Mouse (Mus musculus): ENCODE measurements around the gene Elovl3.

DNA sequence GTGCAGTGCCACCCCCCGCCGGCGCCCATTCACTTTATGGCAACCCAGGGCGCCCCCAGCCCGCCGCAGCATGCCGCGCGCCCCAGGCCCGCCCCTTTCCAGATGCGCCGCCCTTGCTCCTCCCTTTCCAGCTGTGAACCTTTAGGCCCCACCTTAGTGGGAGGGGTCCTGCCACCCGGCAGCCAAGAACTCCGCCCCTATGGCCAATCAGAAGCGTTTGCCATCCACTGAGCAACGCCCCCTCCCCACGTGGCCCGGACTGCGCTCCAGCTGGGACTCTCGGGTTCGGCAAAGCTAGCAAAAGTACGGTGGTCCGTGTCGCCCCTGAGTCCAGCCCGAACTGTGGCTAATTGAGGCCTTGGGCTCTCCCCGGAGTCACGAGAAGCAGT, 16.7 kb downstream of the Elovl3 start:
- TF ChIP-seq CTCF (IDR thresholded peaks at IDR 0.05; ENCODE audit: control insufficient read depth, insufficient read depth, insufficient read length), result no peak
- no peak for TF ChIP-seq CEBPB (IDR thresholded peaks at IDR 0.05; ENCODE audit: low read depth)
- TF ChIP-seq USF1 (IDR thresholded peaks at IDR 0.05; ENCODE audit: low read depth), result peak; percentile 82
- peak; percentile 41 for TF ChIP-seq MAX (IDR thresholded peaks at IDR 0.05)

Data from C2C12 (cell line).